Mouse (Mus musculus): Measurements from ENCODE around the gene Dysf. TPM values are rescaled to one million over a fixed set of nuclear protein-coding genes. Genes with fewer than 3 reads are reported as not detected.
"Not testable (repeated sequence)": the region's sequence is repeated elsewhere in the genome, so short reads cannot be mapped to it uniquely, and the experiment has no call there.

Gene Dysf
- total and polyA plus RNA-seq, 3 experiments, result not detected

DNA sequence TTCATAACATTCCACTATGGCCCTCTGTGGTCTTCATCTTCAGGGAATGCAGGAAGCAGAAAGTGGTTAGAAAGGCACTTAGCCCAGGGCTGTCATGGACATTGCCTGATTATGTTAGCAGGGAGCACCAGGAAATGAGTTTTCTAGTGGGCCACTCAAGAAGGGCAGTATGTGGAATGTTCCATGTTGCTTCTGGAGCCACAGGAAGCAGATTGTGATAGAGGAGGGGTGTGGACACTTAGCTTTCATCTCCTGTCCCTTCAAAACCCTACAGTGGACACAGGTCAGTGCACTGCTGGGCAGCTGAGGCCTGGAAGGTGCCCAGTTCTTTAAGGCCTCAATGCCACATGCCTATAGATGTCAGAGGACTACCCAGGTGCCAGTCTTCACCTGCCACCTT lies 20.4 kb downstream of the Dysf start:
- no peak for DNase-seq (ENCODE audit: low read depth, low spot score)
- Histone ChIP-seq H3K27ac (ENCODE audit: control insufficient read depth, low read depth, low read length) (no peak overlapping the region), H3K4me3 (ENCODE audit: control insufficient read depth in 1 of 2, insufficient read depth in 1 of 2, low read depth in 2 of 2, low read length in 2 of 2) (no peak overlapping the region), H3K27me3 (ENCODE audit: control insufficient read depth in 1 of 2, insufficient read depth in 2 of 2, low read length in 2 of 2) (peaks cover 2 to 3% of the 10 kb centered on the region in 2 experiments; a peak in 3 of 4 replicates), H3K36me3 (ENCODE audit: control insufficient read depth in 1 of 2, insufficient read depth in 2 of 2, low read length in 2 of 2) (no peaks in the 10 kb centered on the region), H3K4me1 (ENCODE audit: control insufficient read depth in 1 of 2, insufficient read depth in 2 of 2, low read length in 2 of 2) (no peaks in the 10 kb centered on the region), H3K9me3 (replicated peaks; ENCODE audit: insufficient read depth, low read length) (no peaks in the 10 kb centered on the region), H3K79me2 (ENCODE audit: control insufficient read depth, insufficient read depth, low read length, poor library complexity) (no peaks in the 10 kb centered on the region), H3K9ac (ENCODE audit: control insufficient read depth, low read depth, low read length, poor library complexity, severe bottlenecking) (no peak overlapping the region)
- no peak for TF ChIP-seq USF2 (IDR thresholded peaks at IDR 0.05; ENCODE audit: borderline replicate concordance in 1 of 2, insufficient read depth in 1 of 2, low read depth in 1 of 2, low read length in 2 of 2)

DNA sequence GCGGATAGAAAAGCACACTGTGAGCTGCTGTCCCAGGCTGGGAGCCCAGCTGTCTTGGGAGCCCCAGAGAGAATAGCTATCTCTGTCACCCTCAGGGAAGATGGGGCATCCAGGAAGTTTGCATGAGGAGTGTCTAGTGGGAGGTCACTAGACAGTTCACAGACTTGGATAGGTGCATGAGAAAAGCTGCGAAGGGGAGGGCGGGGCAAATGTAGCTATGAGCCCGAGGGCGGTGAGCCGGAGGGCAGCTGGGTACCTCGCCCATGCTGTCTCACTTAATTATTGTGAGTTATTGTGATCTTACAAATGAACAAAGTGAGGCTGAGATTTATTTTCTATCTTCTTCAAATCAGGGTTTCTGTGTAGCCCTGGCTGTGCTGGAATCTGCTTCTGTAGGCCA lies 21.4 kb downstream of the Dysf start:
- Histone ChIP-seq H3K79me2 (ENCODE audit: control insufficient read depth, insufficient read depth, low read length, poor library complexity) (no peaks in the 10 kb centered on the region), H3K27ac (ENCODE audit: control insufficient read depth, low read depth, low read length) (no peak overlapping the region), H3K9me3 (replicated peaks; ENCODE audit: insufficient read depth, low read length) (no peaks in the 10 kb centered on the region), H3K36me3 (ENCODE audit: control insufficient read depth in 1 of 2, insufficient read depth in 2 of 2, low read length in 2 of 2) (no peaks in the 10 kb centered on the region), H3K4me3 (ENCODE audit: control insufficient read depth in 1 of 2, insufficient read depth in 1 of 2, low read depth in 2 of 2, low read length in 2 of 2) (no peak overlapping the region), H3K4me1 (ENCODE audit: control insufficient read depth in 1 of 2, insufficient read depth in 2 of 2, low read length in 2 of 2) (no peaks in the 10 kb centered on the region), H3K27me3 (ENCODE audit: control insufficient read depth in 1 of 2, insufficient read depth in 2 of 2, low read length in 2 of 2) (peaks cover 4% of the 10 kb centered on the region in 2 experiments), H3K9ac (ENCODE audit: control insufficient read depth, low read depth, low read length, poor library complexity, severe bottlenecking) (no peak overlapping the region)
- TF ChIP-seq SMC3 (IDR thresholded peaks at IDR 0.05; ENCODE audit: low read depth, low read length) (no peak), GATA1 (IDR thresholded peaks at IDR 0.05; ENCODE audit: low read depth, low read length) (no peak)
- no peak for DNase-seq (ENCODE audit: low read depth, low spot score)

- H3K4me1 ChIP-seq (ENCODE audit: control insufficient read depth in 1 of 2, insufficient read depth in 2 of 2, low read length in 2 of 2); H3K27me3 ChIP-seq (ENCODE audit: control insufficient read depth in 1 of 2, insufficient read depth in 2 of 2, low read length in 2 of 2); H3K36me3 ChIP-seq (ENCODE audit: control insufficient read depth in 1 of 2, insufficient read depth in 2 of 2, low read length in 2 of 2); H3K27ac ChIP-seq (ENCODE audit: control insufficient read depth, low read depth, low read length); H3K9me3 ChIP-seq (replicated peaks; ENCODE audit: insufficient read depth, low read length); H3K9ac ChIP-seq (ENCODE audit: control insufficient read depth, low read depth, low read length, poor library complexity, severe bottlenecking); H3K4me3 ChIP-seq (ENCODE audit: control insufficient read depth in 1 of 2, insufficient read depth in 1 of 2, low read depth in 2 of 2, low read length in 2 of 2); DNase-seq (ENCODE audit: low read depth, low spot score); H3K79me2 ChIP-seq (ENCODE audit: control insufficient read depth, insufficient read depth, low read length, poor library complexity): not testable (repeated sequence)
These were observed 24.1 kb downstream of the Dysf start for GRCm38 (mm10) chr6:84032516-84032915.

DNA sequence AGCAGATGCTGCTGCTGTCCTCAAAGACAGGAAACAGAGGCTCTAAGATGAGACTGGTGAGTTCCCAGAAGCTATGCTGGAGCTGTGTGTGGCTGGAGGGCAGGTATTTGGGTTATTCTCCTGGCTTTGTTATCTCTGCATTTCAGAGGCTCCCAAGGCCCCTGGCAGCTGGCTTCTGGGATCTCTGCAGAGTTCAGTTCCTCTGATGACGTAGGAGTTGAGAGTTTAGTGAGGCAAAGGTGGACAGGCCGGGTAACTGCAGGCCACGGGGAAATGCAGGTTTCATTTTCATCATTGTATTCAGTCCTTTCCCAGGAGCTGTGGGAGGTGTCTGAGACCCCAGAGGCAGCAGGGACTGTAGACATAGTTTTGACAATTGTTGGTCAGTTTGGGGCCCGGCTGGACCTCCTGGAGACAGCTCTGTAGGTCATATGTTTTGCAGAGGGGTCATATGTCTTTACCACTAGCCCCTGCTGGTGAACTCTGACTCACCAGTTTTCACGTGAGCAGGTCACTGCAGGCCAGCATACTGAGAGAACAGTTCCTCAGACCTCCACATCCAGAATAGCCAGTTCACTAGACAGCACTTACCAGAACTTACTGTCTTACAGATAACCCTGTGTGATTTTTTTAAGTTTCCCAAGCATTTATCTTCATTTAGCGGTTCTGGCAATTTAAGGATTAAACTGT lies 35.0 kb downstream of the Dysf start:
- Histone ChIP-seq H3K9ac (ENCODE audit: control insufficient read depth, low read depth, low read length, poor library complexity, severe bottlenecking) (no peak overlapping the region), H3K79me2 (ENCODE audit: control insufficient read depth, insufficient read depth, low read length, poor library complexity) (no peaks in the 10 kb centered on the region), H3K4me1 (ENCODE audit: control insufficient read depth in 1 of 2, insufficient read depth in 2 of 2, low read length in 2 of 2) (no peaks in the 10 kb centered on the region), H3K4me3 (ENCODE audit: control insufficient read depth in 1 of 2, insufficient read depth in 1 of 2, low read depth in 2 of 2, low read length in 2 of 2) (no peak overlapping the region), H3K9me3 (replicated peaks; ENCODE audit: insufficient read depth, low read length) (no peaks in the 10 kb centered on the region), H3K36me3 (ENCODE audit: control insufficient read depth in 1 of 2, insufficient read depth in 2 of 2, low read length in 2 of 2) (no peaks in the 10 kb centered on the region), H3K27me3 (ENCODE audit: control insufficient read depth in 1 of 2, insufficient read depth in 2 of 2, low read length in 2 of 2) (peaks cover 0 to 3% of the 10 kb centered on the region in 2 experiments; a peak in 3 of 4 replicates), H3K27ac (ENCODE audit: control insufficient read depth, low read depth, low read length) (no peak overlapping the region)
- TF ChIP-seq MAZ (IDR thresholded peaks at IDR 0.05; ENCODE audit: low read depth, low read length) (no peak), HCFC1 (IDR thresholded peaks at IDR 0.05; ENCODE audit: low read depth, low read length) (no peak), CHD1 (IDR thresholded peaks at IDR 0.05; ENCODE audit: low read depth, low read length) (no peak), MXI1 (IDR thresholded peaks at IDR 0.05; ENCODE audit: low read depth, low read length) (no peak), USF2 (IDR thresholded peaks at IDR 0.05; ENCODE audit: borderline replicate concordance in 1 of 2, insufficient read depth in 1 of 2, low read depth in 1 of 2, low read length in 2 of 2) (no peak), POLR2A (IDR thresholded peaks at IDR 0.05; ENCODE audit: control insufficient read depth in 1 of 2, insufficient read depth in 1 of 2, low read depth in 1 of 2, low read length in 2 of 2, poor library complexity in 1 of 2) (no peak), TAL1 (IDR thresholded peaks at IDR 0.05; ENCODE audit: low read length) (no peak), MAX (IDR thresholded peaks at IDR 0.05; ENCODE audit: low read length) (no peak), ETS1 (IDR thresholded peaks at IDR 0.05; ENCODE audit: low read depth, low read length) (no peak), ZKSCAN1 (IDR thresholded peaks at IDR 0.05; ENCODE audit: low read depth, low read length) (no peak), USF1 (IDR thresholded peaks at IDR 0.05; ENCODE audit: low read depth, low read length) (no peak), RAD21 (IDR thresholded peaks at IDR 0.05; ENCODE audit: low read depth, low read length) (no peak), MAFK (IDR thresholded peaks at IDR 0.05; ENCODE audit: borderline replicate concordance, low read depth, low read length) (no peak), JUND (IDR thresholded peaks at IDR 0.05; ENCODE audit: low read depth, low read length) (no peak), MYB (IDR thresholded peaks at IDR 0.05; ENCODE audit: low read depth, low read length) (no peak), GATA1 (IDR thresholded peaks at IDR 0.05; ENCODE audit: low read depth, low read length) (no peak), CHD2 (IDR thresholded peaks at IDR 0.05; ENCODE audit: low read length) (no peak), SMC3 (IDR thresholded peaks at IDR 0.05; ENCODE audit: low read depth, low read length) (no peak), ZC3H11A (IDR thresholded peaks at IDR 0.05; ENCODE audit: low read depth, low read length) (no peak)
- no peak for DNase-seq (ENCODE audit: low read depth, low spot score)
